Mouse (Mus musculus): ENCODE results near the gene Dxo.
A peak's percentile ranks its signal among the peaks of the same experiment; 100 is the strongest.

Dxo gene

GRCm38 (mm10) chr17:34836155-34836855 is 514 bp upstream of the Dxo start:
- no peak for DNase-seq (ENCODE audit: low spot score)

DNA sequence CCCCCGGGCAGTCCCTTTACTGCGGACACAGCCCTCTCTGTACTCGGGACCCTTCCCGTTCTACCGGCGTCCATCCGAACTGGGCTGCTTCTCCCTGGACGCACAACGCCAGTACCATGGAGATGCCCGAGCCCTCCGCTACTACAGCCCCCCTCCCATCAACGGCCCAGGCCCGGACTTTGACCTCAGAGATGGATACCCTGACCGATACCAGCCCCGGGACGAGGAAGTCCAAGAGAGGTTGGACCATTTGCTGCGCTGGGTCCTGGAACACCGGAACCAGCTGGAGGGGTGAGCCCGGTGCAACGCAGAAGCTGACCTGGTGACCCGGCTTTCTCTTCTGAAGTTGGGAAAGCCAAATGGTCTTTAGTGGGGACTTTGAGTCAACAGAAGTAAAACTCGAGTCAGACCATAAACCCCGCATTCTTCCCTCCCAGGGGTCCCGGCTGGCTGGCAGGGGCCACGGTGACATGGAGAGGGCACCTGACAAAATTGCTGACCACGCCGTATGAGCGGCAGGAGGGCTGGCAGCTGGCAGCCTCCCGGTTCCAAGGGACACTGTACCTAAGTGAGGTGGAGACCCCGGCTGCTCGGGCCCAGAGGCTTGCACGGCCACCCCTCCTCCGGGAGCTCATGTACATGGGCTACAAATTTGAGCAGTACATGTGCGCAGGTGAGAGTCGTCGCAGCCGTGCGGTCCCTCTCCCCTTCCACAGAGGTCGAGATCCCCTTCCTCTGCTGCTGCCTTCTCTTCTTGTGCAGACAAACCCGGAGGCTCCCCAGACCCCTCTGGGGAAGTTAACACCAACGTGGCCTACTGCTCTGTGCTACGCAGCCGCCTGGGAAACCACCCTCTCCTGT is 875 bp downstream of the Dxo start:
- DNase-seq (ENCODE audit: low spot score): peak; percentile 28

- DNase-seq (ENCODE audit: low spot score): no peak
Observed at GRCm38 (mm10) chr17:34838785-34839184, 2.0 kb downstream of the Dxo start.

DNA sequence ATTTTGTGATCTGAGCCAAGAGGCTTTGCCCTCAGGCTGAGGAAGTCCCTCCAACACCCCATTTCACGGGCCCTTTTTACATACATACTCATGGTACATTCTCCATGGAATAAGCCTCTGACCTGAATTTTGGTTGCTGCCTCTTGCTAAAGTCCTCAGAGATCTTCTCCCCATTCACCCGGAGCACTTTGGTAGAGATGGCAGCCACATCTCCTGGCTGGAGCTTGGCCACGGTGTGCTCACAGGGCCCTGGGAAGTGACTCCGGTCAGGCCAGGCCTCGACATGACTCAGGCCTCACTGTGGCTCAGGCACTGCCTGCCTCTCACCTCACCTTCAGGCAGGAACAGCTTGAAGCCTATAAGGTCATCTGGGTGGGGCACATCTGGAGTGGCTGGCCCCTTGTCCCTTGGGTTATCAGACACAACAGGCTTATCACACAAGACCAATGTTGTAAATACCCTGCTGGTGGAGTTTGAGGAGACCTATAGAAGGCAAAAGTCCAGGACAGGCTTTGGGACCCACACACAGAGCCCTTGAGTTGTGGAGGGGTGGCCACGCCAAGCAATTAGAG is 4.0 kb downstream of the Dxo start:
- no peak for DNase-seq (ENCODE audit: low spot score)

DNA sequence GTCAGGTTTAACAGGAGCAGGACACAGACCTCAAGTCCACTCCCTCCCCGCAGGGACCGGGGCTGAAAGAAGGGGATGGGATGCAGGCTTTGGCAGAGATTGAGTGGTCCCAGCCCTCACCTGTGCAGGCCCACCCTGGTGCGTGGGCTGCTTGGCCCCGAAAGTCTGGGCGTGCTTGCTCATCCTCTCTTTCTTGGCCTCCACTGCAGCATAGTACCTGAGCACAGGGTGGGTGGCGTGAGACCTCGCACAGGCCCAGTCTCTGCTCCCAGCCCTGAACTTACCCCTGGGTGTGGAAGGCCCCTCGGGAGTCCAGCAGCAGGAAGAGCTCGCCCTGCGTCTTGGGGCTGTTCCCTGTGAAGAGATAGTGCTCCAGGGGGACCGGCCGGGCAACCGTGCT is 8.1 kb downstream of the Dxo start:
- DNase-seq (ENCODE audit: low spot score): no peak

- DNase-seq (ENCODE audit: low spot score): no peak
Observed at GRCm38 (mm10) chr17:34847192-34847591, 10.4 kb downstream of the Dxo start.

GRCm38 (mm10) chr17:34847615-34848014 is 10.8 kb downstream of the Dxo start:
- no peak for DNase-seq (ENCODE audit: low spot score)

GRCm38 (mm10) chr17:34849722-34850516 is 13.1 kb downstream of the Dxo start, which contains the start of the genes Skiv2l and Nelfe:
Skiv2l (minus strand) TSS chr17:34850210.
Nelfe (plus strand) TSS chr17:34850391.
- DNase-seq (ENCODE audit: low spot score): peak; percentile 98

GRCm38 (mm10) chr17:34850517-34851125 is 13.8 kb downstream of the Dxo start:
- no peak for DNase-seq (ENCODE audit: low spot score)

GRCm38 (mm10) chr17:34853511-34853910 is 16.7 kb downstream of the Dxo start:
- DNase-seq (ENCODE audit: low spot score): no peak

GRCm38 (mm10) chr17:34854761-34855160 is 17.9 kb downstream of the Dxo start:
- DNase-seq (ENCODE audit: low spot score): no peak

- peak; percentile 48 for DNase-seq (ENCODE audit: low spot score)
Observed at GRCm38 (mm10) chr17:34855825-34856224, 19.0 kb downstream of the Dxo start.

DNA sequence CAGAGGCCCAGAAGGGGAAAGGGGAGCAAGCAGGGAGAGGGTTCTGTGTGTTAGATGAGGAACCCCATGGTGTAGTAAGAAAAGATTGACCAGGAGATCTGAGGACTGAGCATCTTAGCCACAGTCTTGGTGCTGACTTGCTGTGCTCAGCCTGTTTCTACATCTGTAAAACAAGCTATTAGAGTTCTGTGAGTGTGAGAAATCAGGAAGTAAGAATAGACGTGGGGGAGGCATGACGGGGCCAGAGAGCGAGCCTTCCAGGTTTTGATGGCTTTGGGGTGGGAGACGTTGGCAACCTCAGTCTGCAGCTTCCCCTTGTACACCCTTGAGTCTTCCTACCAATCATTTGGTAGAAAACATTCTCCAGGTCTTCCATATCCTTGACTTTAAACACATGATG is 21.9 kb downstream of the Dxo start:
- no peak for DNase-seq (ENCODE audit: low spot score)

DNA sequence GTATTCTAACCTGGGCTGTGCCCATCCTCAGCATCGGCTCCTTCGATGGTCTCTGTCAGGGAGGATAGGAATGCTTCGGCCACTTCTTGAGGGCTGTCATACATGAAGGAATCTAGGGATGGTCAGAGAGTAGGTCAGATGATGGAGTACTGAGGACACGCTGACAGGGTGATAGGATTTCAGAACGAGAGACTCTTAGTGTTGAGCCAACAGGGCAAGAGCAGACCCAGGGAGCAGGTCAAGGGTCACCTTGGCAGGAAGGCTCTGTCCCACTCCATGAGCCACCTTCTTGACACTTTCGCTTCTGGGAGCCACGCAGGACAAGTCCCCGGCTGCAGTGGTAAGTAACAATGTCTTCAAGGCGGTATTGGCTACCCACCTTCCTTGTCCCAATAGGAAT is 23.7 kb downstream of the Dxo start:
- no peak for DNase-seq (ENCODE audit: low spot score)

DNA sequence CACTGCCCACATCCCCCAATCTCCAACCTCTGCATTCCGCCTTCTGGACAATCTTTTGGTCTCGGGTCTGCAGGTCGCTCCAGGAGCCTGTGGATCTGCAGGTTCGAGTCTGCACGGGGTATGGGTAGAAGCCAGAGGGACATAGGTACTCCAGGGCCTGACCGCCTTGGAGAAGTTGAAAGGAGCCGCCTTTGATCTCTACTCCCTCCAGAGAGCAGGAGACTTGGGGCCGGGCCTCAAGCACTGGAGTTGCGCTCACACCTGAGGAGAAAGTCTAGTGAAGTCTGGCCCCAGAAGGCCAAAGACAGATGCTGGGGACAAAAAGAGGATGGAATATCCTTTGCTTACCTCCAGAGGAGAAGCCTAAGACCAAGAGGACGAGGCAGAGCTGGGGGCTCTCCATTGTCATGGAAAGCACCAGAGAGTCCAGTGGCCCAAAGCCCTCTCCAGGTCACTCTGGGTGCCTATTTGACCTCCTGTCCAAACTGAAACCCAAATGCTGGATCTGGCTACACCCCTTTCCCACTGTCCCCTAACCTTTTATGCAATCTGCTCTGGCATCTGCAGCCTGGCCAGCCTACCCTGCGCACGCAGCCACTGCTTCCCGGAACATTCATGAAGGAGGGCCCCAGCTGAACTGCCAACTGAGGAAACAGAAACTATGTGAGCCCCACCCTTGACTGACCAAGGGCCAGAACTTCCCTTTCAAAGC is 25.0 kb downstream of the Dxo start:
- no peak for DNase-seq (ENCODE audit: low spot score)

DNA sequence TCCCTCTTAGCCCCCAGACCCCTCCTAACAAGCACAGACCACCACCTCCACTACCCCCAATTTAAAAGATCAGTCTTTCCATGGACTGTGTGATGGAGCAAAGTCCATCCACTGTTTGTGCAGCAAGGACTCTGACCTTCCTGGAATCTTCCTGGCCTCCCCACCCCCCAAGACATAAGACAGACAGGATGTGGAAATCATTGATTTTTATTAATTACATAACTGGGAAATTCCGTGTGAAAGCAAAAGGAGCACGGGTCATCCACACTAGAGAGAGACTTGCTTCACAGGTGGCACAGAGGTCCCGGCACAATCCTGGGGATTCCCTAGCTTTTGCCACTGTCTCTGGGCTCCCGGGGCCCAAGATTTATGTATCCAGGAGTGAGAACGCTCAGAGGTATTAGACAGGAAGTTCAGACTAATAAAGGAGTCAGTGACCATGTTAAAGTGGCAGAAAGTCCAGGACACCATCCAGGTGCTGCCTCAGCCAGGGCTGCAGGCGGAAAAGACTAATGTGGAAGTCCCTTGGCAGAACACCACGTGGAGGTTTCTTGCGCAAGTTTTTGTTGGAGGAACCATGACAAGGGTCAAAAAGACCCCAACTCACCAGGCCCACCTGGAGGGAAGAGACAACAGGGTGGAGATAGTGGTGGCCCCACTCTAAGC is 25.7 kb downstream of the Dxo start, which contains the start of gene Cfb:
Cfb (minus strand) TSS at position 103 of the 666 bp plus-strand sequence.
- DNase-seq (ENCODE audit: low spot score): no peak

GRCm38 (mm10) chr17:34865981-34866380 is 29.2 kb downstream of the Dxo start:
- no peak for DNase-seq (ENCODE audit: low spot score)

DNA sequence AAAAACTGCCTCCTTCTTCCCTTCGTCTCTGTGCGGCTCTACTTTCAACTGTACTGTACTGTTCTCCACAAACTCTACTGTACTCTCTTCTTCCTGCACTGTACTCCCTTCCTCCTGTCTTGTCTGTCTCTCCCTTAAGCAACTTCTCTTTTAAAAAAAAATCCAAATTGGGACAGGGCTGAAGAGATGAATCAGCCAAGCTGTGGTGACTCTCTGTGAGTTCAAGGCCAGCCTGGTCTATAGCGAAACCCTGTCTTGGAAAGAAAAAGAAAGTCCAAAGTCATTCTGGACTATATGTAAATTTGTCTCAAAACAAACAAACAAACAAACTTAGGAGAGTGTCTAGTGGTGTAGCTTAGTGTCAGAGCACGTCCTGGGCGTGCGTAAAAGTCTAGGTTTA is 37.5 kb downstream of the Dxo start:
- no peak for DNase-seq (ENCODE audit: low spot score)

DNA sequence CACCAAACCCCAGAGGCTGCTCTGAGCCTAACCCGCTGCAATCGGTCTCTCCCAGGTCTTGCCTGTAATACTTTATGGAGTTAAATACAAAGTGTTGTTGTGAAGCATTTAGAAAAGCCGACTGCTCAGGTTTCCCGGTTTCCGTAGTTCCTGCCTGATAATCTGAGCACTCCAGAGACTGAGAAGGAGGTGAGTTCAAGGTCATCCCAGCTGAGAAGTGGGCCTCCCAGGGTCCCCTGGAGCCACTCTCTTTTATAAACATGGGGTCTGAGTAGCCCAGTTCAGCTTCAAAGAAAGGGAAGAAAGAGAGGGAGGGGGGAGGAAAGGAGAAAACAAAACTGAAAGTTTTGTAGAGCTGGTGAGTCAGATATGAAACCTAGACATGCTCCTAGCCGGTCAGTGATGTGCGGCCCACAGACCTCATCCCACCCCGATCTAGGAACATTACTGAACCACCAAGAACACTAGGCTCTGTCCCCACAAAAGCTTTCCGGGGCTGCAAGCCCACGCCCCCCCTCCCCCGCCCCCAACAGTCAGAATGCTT is 42.6 kb downstream of the Dxo start, which contains the start of gene Zbtb12:
Zbtb12 (plus strand) TSS at position 148 of the 544 bp plus-strand sequence.
- DNase-seq (ENCODE audit: low spot score): no peak

DNA sequence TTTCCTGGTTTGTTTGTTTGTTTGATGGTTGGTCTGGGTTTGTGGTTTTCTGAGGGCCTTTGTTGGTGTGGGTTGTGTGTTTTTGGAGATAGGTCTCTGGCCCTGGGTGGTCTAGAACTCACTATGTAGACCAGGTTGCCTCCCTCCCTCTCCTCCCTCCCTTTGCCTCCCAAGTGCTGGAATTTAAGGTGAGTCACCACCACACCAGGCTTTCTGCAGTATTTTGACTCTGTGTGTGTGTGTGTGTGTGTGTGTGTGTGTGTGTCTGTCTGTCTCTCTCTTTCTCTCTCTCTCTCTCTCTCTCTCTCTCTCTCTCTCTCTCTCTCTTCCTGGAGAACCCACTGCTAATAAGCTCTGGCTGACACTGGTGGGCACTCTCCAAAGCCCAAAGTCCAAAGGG is 44.3 kb downstream of the Dxo start:
- no peak for DNase-seq (ENCODE audit: low spot score)

All from layer of hippocampus, adult 11-12 months (tissue).